Mouse (Mus musculus) activated CD4-positive, CD25-positive, alpha-beta regulatory T cell, adult 4 months (primary cell): Measurements from ENCODE around the gene Prr27. TPM values are rescaled to one million over a fixed set of nuclear protein-coding genes. Genes with fewer than 3 reads are reported as not detected.

Experiments
- ATAC-seq: one replicate; pipeline ENCODE4 v1.8.0; 2017
- polyA plus RNA-seq, 2 experiments: library from polyadenylated mRNA; unstranded; fragments of 100-300 nt; shearing (Covaris generic); gene quantifications; one replicate each; pipeline ENCODE4 v1.2.1; 2017

The Prr27 gene
- not detected for polyA plus RNA-seq

DNA sequence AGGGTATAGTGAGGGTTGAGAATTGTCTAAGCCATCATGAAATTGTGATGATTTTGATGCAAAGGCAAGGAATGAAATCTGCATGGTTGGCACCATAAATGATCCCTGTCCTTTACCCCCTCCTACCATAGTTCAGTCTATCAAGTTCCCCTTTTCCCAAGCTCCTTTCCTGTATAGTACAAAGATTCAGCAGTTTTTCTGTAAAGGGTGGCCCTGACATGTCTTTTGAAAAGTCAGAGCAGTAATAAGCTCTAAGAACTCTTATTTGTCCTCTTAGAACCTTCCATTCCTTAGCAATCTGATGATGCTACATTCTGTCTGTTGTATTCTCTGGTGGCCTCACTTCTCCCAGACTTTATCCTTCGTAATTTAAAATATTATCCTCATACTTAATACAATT, at the start of gene Prr27:
TSS of gene Prr27 (plus strand) at position 301 of the 400 bp plus-strand sequence.
- ATAC-seq, result no peak

GRCm38 (mm10) chr5:87782731-87783130, 42.8 kb upstream of the Prr27 start:
- ATAC-seq, result no peak

- no peak for ATAC-seq
These were observed 17.7 kb upstream of the Prr27 start, which contains the start of gene Csn1s2b for GRCm38 (mm10) chr5:87807782-87808181. Csn1s2b (plus strand) TSS chr5:87808082.

- ATAC-seq, result no peak
These were observed 16.2 kb upstream of the Prr27 start for GRCm38 (mm10) chr5:87809253-87809652.

- no peak for ATAC-seq
These were observed 29.7 kb downstream of the Prr27 start for GRCm38 (mm10) chr5:87855136-87855716.

GRCm38 (mm10) chr5:87870084-87870483, 44.6 kb downstream of the Prr27 start:
- ATAC-seq, result no peak

- ATAC-seq, result no peak
These were observed 45.9 kb downstream of the Prr27 start for GRCm38 (mm10) chr5:87871423-87871822.

DNA sequence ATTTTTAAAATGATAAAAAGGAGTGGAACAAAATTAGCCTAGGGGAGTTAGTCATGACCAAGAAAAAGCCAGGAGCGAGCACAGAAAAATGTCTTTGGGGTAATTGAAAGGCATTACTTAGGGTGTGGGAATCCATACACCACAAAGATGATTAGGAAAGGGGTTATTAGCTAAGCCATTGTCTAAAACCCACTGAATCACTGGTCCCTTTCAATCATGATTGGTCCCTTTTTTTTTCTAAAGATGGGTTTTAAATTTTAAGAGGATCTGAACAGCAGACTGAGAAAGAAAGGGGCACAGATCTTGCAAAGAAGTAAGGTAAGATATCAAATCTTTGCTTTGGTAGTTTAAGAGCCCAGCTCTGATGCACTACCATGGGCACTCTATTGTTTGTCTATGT, 59.2 kb downstream of the Prr27 start, which contains the start of gene Odam:
TSS of gene Odam (plus strand) at position 301 of the 400 bp plus-strand sequence.
- ATAC-seq, result no peak

Other genes starting within 250 kb of the Prr27 start
- not detected for gene Sult1e1, start 234.1 kb upstream of the Prr27 start, polyA plus RNA-seq
- gene Csn1s1, start 159.5 kb upstream of the Prr27 start, polyA plus RNA-seq, result not detected
- not detected for gene Csn2, start 126.1 kb upstream of the Prr27 start, polyA plus RNA-seq
- gene Csn1s2a, start 51.1 kb upstream of the Prr27 start, polyA plus RNA-seq, result not detected
- gene Csn1s2b, start 17.6 kb upstream of the Prr27 start, polyA plus RNA-seq, result under 1 TPM in 1 of 2 experiments, not detected in 1; 0.26 TPM
- gene Odam, start 59.3 kb downstream of the Prr27 start, polyA plus RNA-seq, result not detected
- not detected for gene Csn3, start 99.9 kb downstream of the Prr27 start, polyA plus RNA-seq
- gene 2310003L06Rik, start 143.8 kb downstream of the Prr27 start, polyA plus RNA-seq, result not detected
- not detected for gene Gm28434, start 143.8 kb downstream of the Prr27 start, polyA plus RNA-seq
- gene Cabs1, start 153.8 kb downstream of the Prr27 start, polyA plus RNA-seq, result not detected
- not detected for gene Smr3a, start 176.9 kb downstream of the Prr27 start, polyA plus RNA-seq